Mouse (Mus musculus) liver, adult 2 months (tissue): Measurements from ENCODE around the gene Ccl26. TPM values are rescaled to one million over a fixed set of nuclear protein-coding genes. Genes with fewer than 3 reads are reported as not detected.
A peak's percentile ranks its signal among the peaks of the same experiment; 100 is the strongest.

Experiments
- DNase-seq: peaks from one replicate; pipeline ENCODE4 v3.0.0-alpha.2; 2011; ENCODE audit warnings: low read depth, low spot score; ENCODE audit errors: extremely low read depth
- H3K27ac ChIP-seq: fragments of 200-500 bp; replicated peaks from 2 replicates; pipeline ENCODE4 v1.5.1; 2012; ENCODE audit warnings: low read depth, mild to moderate bottlenecking, control low read depth, inconsistent platforms, low read length; ENCODE audit not compliant: insufficient read depth
- H3K27me3 ChIP-seq: fragments of 200-500 bp; 2 replicates; pipeline ENCODE4 v1.6.1; 2012; ENCODE audit warnings: mild to moderate bottlenecking, moderate library complexity, low read length, inconsistent platforms; ENCODE audit not compliant: control insufficient read depth, insufficient read depth
- H3K36me3 ChIP-seq: fragments of 200-500 bp; 2 replicates; pipeline ENCODE4 v1.6.1; 2012; ENCODE audit warnings: low read length, inconsistent platforms; ENCODE audit not compliant: control insufficient read depth, insufficient read depth
- H3K4me1 ChIP-seq: fragments of 200-500 bp; 2 replicates; pipeline ENCODE4 v1.6.1; 2011; ENCODE audit warnings: low read length; ENCODE audit not compliant: control insufficient read depth, insufficient read depth
- H3K4me3 ChIP-seq: fragments of 200-500 bp; 2 replicates; pipeline ENCODE4 v1.5.1; 2011; ENCODE audit warnings: low read depth, mild to moderate bottlenecking, control low read depth, low read length, moderate library complexity; ENCODE audit not compliant: insufficient read depth
- H3K79me2 ChIP-seq: fragments of 200-500 bp; 2 replicates; pipeline ENCODE4 v1.6.1; 2012; ENCODE audit warnings: inconsistent platforms, mild to moderate bottlenecking, low read length, moderate library complexity; ENCODE audit not compliant: control insufficient read depth, insufficient read depth
- H3K9ac ChIP-seq: fragments of 200-500 bp; 2 replicates; pipeline ENCODE4 v1.6.1; 2012; ENCODE audit warnings: low read depth, mild to moderate bottlenecking, control low read depth, inconsistent platforms, low read length
- CTCF ChIP-seq: fragments of 200-500 bp; IDR thresholded peaks from 2 replicates; pipeline ENCODE4 v1.5.1; 2011; ENCODE audit warnings: low read depth, low read length, control low read depth
- POLR2A ChIP-seq: fragments of 200-500 bp; IDR thresholded peaks from 2 replicates; pipeline ENCODE4 v1.6.1; 2011; ENCODE audit warnings: low read length, control low read depth; ENCODE audit not compliant: insufficient read depth; ENCODE audit errors: extremely low read depth
- WGBS: fragments of 180-500 bp; shearing (Covaris S2); methylation state at CpG from one replicate; pipeline ENCODE4 v1.1.7; 2018; 5-methylcytosine and 5-hydroxymethylcytosine counted together
- polyA plus RNA-seq: library from polyadenylated mRNA; depleted of rRNA; stranded (reverse); fragments of >200 nt; gene quantifications from 2 replicates; pipeline ENCODE4 v1.2.3, GENCODE M21; 2012
- total RNA-seq: library from RNA; depleted of rRNA; stranded (reverse); fragments of >200 nt; gene quantifications from 2 replicates; pipeline ENCODE4 v1.2.3, GENCODE M21; 2014

Ccl26 gene
- total and polyA plus RNA-seq, 2 experiments = not detected

DNA sequence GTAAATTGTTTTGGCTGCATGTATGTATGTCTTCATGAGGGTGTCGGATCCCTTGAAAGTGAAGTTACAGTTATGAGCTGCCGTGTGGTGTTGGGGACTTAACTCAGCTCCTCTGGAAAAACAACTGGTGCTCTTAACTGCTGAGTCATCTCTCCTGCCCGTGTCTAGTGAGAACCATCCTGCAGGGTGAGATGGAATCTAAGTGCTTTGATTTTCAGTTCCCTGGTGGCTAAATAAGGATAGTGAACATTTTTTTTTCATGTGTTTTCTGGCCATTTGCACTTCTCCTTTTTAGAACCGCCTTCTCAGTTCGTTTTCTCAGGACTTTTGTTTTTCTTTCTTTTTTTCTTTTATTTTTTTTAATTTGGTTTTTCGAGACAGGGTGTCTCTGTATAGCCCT is 5.3 kb upstream of the Ccl26 start:
- peak; percentile 29 for DNase-seq
- Histone ChIP-seq H3K4me1 (no peaks in the 10 kb centered on the region), H3K36me3 (no peaks in the 10 kb centered on the region), H3K27ac (no peak overlapping the region), H3K79me2 (no peaks in the 10 kb centered on the region), H3K9ac (no peak overlapping the region), H3K4me3 (no peak overlapping the region), H3K27me3 (no peaks in the 10 kb centered on the region)
- no peak for TF ChIP-seq CTCF
- no peak for TF ChIP-seq POLR2A
- 66% methylated on average over 6 of the region's 6 CpGs for WGBS

DNA sequence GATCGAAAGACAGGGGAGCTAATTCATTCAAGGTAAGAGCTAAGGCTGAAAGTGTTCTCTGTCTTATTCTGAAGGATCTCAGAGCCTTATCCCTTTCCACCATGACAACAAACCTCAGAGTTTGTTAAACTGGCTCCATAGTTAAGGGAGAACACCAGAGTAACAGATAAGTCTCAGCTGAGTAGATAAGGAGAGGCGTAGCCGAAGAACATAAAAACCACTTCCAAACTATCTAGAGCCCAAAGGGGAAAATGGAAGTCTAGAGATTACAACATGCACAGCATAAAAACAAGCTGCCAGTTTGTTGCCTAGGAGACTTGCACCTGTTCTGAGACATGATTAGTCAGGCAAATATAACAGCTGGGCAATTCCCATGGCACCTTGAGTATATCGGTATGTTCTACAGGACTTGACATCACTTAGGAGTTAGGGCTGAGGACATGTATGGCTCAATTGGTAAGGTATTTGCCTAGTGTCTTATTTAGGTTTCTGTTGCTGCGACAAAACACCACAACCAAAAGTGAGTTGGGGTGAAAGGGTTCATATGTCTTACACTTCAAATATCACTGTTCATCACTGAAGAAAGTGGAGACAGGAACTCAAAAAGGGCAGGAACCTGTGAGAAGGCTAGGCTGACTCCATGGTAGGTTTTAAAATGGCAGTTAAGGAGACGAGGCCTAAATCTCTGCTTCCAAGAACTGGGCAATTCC is 4.3 kb upstream of the Ccl26 start:
- no peak overlapping the region for H3K4me3 ChIP-seq
- no peaks in the 10 kb centered on the region for H3K4me1 ChIP-seq
- WGBS = 87% methylated on average over 6 of the region's 6 CpGs
- no peaks in the 10 kb centered on the region for H3K27me3 ChIP-seq
- no peak overlapping the region for H3K27ac ChIP-seq
- no peaks in the 10 kb centered on the region for H3K36me3 ChIP-seq
- no peaks in the 10 kb centered on the region for H3K79me2 ChIP-seq
- DNase-seq = no peak
- H3K9ac ChIP-seq = no peak overlapping the region
- TF ChIP-seq CTCF (no peak), POLR2A (no peak)

DNA sequence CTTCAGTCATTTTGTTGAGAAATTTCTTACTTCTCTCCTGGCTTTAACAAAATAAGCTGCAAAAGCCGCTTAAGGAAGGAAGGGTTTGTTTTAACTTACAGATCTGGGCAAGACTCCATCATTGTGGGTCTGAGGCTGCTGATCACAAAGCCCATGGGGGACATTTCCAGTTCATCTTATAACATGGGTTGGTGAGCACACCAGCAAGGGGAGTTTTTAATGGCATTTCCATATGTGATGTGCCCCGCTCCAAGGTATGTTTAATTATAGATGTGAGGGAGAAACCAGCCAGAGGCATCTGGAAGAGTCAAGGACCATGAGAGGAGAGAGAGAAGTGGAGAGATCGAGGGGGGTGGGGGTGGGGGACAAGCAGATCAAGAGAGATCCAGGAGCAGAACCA is 5.7 kb downstream of the Ccl26 start:
- Histone ChIP-seq H3K79me2 (no peaks in the 10 kb centered on the region), H3K27me3 (no peaks in the 10 kb centered on the region), H3K27ac (no peak overlapping the region), H3K4me3 (no peak overlapping the region), H3K9ac (no peak overlapping the region), H3K4me1 (no peaks in the 10 kb centered on the region), H3K36me3 (no peaks in the 10 kb centered on the region)
- no peak for DNase-seq
- TF ChIP-seq CTCF (no peak), POLR2A (no peak)
- WGBS = 71% methylated on average over 3 of the region's 3 CpGs

GRCm38 (mm10) chr5:135557051-135557450 is 6.3 kb downstream of the Ccl26 start:
- H3K27me3 ChIP-seq = no peaks in the 10 kb centered on the region
- DNase-seq = no peak
- no peak overlapping the region for H3K27ac ChIP-seq
- no peaks in the 10 kb centered on the region for H3K4me1 ChIP-seq
- H3K9ac ChIP-seq = no peak overlapping the region
- H3K4me3 ChIP-seq = no peak overlapping the region
- TF ChIP-seq POLR2A = no peak
- TF ChIP-seq CTCF = no peak
- no peaks in the 10 kb centered on the region for H3K79me2 ChIP-seq
- 61% methylated on average over 4 of the region's 4 CpGs for WGBS
- no peaks in the 10 kb centered on the region for H3K36me3 ChIP-seq

- H3K9ac ChIP-seq = no peak overlapping the region
- TF ChIP-seq POLR2A (no peak), CTCF (no peak)
- no peak overlapping the region for H3K4me3 ChIP-seq
- H3K27ac ChIP-seq = no peak overlapping the region
- 96% methylated on average over 3 of the region's 4 CpGs for WGBS
- no peaks in the 10 kb centered on the region for H3K36me3 ChIP-seq
- H3K79me2 ChIP-seq = no peaks in the 10 kb centered on the region
- no peak for DNase-seq
- no peaks in the 10 kb centered on the region for H3K27me3 ChIP-seq
- no peaks in the 10 kb centered on the region for H3K4me1 ChIP-seq
These were observed 7.1 kb downstream of the Ccl26 start for GRCm38 (mm10) chr5:135556259-135556658.

DNA sequence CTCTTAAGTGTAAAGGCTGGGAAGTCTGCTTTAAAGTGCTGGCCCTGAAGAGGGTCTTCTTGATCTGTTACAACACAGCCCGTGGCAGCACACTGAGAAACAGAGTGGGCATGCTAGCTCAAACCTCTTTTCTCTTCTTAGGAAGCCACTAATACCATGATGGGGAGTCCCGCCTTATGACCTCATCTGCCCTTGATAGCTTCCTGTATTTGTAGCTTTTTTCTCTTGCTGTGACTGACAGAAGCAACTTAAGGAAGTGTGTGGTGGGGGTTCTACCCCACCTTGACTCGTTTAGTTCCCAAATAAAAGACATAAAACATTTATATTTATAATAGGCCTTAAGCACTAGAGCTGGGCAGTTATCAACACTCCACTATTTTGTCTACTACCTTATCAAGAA is 11.8 kb downstream of the Ccl26 start:
- no peak overlapping the region for H3K27ac ChIP-seq
- 73% methylated on average over 3 of the region's 3 CpGs for WGBS
- peak; percentile 8 for DNase-seq
- no peaks in the 10 kb centered on the region for H3K79me2 ChIP-seq
- H3K4me3 ChIP-seq = no peak overlapping the region
- H3K27me3 ChIP-seq = no peaks in the 10 kb centered on the region
- no peaks in the 10 kb centered on the region for H3K36me3 ChIP-seq
- TF ChIP-seq POLR2A (no peak), CTCF (no peak)
- H3K4me1 ChIP-seq = no peaks in the 10 kb centered on the region
- no peak overlapping the region for H3K9ac ChIP-seq
